Mouse (Mus musculus) cerebellum, postnatal 36 days (tissue): ENCODE data around the gene Cep41.

Experiments
- DNase-seq, 2 experiments: peaks; one replicate each; pipeline ENCODE4 v3.0.0; 2021 to 2022; ENCODE audit warnings: mixed read lengths in 2 of 2

The Cep41 gene

DNA sequence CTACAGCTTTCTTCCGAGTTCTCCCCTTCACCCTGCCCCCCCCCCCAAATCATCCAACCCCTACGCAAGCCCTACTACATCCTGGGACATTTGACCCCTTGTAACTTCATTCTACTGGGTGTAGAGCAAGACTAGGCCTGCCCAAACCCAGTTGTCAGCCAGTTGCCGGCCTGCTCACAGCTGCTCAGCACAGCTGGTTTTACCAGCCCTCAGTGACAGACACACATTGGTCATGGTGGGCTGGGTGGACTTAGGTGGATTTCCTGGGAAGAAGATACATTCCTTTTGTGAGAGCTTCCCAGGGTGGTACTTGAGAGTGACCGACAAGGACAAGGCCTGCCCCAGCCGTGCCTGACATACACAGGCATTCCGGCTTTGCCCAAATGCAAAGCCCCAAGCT, 72.6 kb downstream of the Cep41 start:
- no peak for DNase-seq

DNA sequence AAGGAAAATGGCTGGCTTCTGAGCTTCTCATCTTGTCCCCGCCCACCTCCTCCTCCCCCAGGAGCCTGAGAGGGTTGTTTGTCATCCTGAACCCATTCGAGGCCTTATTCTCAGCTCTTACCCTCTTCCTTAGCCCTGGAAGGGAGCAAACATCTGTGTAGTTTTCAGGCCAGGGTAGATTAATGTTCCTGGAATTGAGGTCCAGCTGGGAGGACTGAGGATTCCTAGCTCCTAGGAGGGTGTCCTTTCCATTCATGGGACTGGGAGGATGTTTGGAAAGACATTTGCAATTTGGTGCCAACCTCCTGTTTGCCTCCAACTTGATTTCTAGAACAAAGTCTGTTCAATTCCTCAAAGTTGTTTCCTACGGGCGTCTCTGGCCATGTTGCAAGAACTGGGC, 73.0 kb downstream of the Cep41 start:
- no peak for DNase-seq

- DNase-seq: no peak
These were observed 73.9 kb downstream of the Cep41 start for GRCm38 (mm10) chr6:30619606-30620005.

DNA sequence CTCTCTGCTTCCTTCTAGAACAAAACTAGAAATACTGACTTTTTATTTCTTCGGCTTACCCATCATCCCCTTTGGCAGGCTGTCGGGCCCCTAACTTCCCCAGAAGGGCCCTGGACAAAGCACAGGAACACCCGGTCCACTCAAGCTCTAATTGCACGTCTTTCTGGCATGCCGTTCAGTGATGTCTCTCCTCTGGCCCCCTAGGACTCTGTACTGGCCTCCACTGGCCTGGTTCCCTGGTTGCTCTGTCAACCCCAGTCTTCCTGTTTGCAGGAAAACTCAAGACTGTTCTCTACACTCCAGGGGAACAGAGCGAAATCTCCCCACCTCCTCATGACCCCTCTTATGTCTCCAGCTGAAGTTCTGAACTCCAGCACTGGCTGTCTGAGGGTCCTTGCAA, 74.8 kb downstream of the Cep41 start:
- DNase-seq: no peak

- no peak for DNase-seq
These were observed 75.5 kb downstream of the Cep41 start for GRCm38 (mm10) chr6:30617959-30618590.

DNA sequence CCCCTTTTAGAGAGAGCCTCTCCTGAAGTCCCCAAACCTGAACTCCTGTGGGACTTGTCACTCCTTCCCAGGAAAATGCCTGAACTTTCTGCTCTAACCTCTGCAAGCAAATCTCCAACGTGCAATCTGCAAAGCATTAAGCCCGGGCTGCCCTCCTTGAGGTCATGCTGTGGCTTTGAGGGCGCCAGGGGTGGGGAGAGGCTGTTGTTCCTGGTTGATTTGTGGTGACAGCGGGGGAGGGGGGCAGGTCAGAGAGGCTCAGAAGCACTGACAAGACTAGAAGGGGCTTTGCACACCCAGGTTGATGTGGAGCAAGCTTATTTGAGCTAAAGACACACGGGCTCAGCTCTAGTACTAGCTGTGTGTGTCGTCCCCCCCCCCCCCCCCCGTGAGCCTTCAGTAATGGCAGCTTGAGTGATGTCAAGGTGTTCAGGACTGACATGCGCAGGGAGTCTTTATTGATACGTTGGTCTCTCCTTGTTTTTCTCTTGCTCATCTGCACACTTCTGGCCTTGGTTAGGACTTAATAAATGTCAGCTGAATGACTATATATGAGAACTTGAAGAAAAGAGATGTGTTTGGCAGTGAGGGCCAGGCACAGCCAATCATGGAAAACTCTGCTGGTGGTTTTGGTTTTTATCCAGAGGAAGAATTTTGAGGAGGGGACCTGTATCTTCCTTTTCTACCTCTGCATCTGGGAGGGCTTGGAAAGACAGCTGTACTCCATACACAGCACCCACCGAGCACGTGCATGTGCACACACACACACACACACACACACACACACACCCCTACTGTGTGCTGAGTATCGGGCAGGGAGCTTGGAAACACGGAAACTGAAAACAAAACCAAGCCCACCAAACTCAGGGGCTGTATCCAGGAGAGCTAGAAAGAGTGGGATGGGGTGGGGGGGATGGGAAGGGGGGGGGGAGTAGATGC, 76.3 kb downstream of the Cep41 start:
- DNase-seq: no peak

- no peak for DNase-seq
These were observed 77.0 kb downstream of the Cep41 start for GRCm38 (mm10) chr6:30616491-30616941.

GRCm38 (mm10) chr6:30615741-30616140, 77.8 kb downstream of the Cep41 start:
- no peak for DNase-seq

DNA sequence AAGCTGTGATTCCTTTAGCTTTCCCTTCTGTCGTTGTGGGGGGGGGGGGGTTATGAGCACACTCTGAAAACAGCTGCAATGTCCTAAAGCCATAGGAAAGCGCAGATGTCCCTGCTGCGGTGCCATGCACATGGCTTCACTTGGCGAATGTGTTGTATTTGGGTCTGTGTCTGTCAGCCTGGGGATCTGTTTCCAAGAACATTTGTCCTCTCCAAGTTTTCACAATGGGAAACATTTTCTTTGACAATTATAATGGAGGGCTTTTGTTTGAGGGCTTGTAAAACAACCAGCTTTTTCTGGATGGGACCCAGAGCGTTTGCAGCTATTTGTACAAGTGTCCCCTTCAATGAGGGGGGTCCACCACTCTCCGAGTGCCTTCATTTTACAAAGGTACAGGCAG, 79.3 kb downstream of the Cep41 start:
- no peak for DNase-seq

- DNase-seq: no peak
These were observed 82.3 kb downstream of the Cep41 start for GRCm38 (mm10) chr6:30611212-30611611.

DNA sequence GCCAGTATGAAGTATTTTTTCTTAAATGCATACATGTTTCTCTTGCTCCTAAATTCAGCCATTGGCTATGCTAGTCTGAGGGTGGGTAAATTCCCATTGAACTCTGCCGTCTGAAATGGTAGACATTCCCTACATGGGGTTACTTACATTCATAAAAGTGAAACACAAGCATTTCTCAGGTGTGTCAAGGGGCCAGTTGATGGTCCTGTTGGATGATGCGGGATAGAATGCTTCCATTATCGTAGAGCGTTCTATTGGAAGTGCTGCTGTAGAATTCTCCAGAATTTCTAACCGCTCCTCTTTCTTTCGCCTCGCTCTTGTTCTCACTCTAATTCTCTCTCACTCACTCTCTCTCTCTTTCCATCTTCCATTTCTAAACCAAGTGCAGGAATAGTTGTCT, 82.8 kb downstream of the Cep41 start, which contains the start of gene Cpa5:
Cpa5 (plus strand) TSS at position 301 of the 400 bp plus-strand sequence.
- DNase-seq: no peak

DNA sequence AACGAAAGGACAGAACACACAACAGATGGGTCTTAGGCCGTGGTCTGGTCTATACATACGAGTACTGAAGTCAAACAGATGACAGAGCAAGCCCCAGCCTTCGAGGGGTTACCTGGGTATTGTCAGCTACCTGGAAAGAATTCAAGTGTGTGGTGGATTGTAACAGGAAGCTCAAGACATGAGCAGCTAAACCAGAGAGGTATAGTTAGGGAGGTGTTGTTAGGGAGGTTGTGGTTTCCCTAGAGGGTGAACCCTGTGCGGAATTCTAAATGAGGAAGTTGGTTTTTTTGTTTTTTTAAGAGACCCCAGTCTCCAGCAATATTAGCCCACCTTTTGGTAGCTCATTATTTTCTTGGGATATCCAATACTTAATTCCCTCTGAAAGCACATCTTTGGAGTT, 87.9 kb downstream of the Cep41 start:
- DNase-seq: no peak

DNA sequence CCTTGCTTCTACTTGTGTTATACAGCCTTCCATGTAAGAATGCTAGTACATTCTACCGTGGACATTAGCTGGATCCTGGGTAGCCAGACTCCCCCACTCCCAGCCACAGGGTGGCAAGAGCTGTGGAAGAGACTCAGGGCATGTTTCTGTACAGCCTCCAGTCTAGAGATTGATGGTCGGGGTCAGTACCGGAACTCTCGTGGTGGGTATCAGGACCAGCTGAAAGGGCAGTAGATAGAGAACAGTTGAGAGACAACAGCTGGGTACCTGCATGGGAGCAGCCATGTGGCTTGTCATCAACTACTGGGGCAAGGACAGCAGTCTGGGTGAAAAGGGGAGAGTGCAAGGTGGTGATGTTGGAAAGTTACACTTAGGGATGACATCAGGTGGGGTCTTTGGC, 88.4 kb downstream of the Cep41 start:
- no peak for DNase-seq

DNA sequence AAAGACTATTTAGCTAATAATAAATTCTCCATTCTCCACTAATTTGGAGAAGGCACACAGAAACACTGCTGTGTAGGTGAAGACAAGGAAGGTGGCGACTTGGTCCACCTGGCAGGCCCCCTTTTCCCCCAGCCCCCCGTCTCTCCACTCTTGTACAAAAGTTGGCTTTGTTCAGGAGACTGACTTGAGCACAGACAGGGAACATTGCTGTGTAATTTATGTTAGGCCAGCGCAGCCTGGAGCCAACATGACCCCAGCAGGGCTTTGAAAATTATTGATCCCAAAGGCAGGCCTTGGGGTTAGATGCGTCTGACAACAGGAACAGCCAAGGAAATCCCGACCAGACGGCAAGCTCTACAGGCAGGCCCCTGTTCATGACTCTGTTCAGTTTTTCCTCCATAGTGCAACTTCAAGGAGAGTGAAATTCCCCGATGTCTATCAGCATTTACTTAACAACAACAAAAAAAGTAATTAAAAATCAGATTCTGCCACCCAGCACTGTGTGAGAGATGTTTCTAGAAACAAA, 89.1 kb downstream of the Cep41 start:
- DNase-seq: no peak
